Mouse (Mus musculus) limb, embryonic 14.5 days (tissue): ENCODE measurements around the gene Rassf9. TPM values are rescaled to one million over a fixed set of nuclear protein-coding genes. Genes with fewer than 3 reads are reported as not detected.

Experiments used
- ATAC-seq: fragments of 200-750 bp; cut with Nextera tagmentation; 2 replicates; pipeline ENCODE4 v1.8.0; 2017; ENCODE audit warnings: low read depth, moderate number of reproducible peaks, moderate TSS enrichment; ENCODE audit not compliant: low FRiP score
- DNase-seq: peaks from one replicate; pipeline ENCODE4 v3.0.0-alpha.2; 2015; ENCODE audit warnings: low spot score
- H3K27ac ChIP-seq: fragments of 300-500 bp; sonication (generic); replicated peaks from 2 replicates; pipeline ENCODE4 v1.5.1; 2014; ENCODE audit warnings: low read depth, mild to moderate bottlenecking, low read length, moderate library complexity, mixed read lengths
- H3K27me3 ChIP-seq: fragments of 300-500 bp; sonication (generic); 2 replicates; pipeline ENCODE4 v1.6.1; 2014; ENCODE audit warnings: low read length, mixed read lengths; ENCODE audit not compliant: control insufficient read depth, insufficient read depth
- H3K36me3 ChIP-seq: fragments of 300-500 bp; sonication (generic); 2 replicates; pipeline ENCODE4 v1.6.1; 2014; ENCODE audit warnings: mild to moderate bottlenecking, low read length, moderate library complexity, mixed read lengths; ENCODE audit not compliant: control insufficient read depth, insufficient read depth
- H3K4me1 ChIP-seq: fragments of 300-500 bp; sonication (generic); 2 replicates; pipeline ENCODE4 v1.6.1; 2014; ENCODE audit warnings: antibody characterized with exemption, low read length, mixed read lengths; ENCODE audit not compliant: control insufficient read depth, insufficient read depth
- H3K4me2 ChIP-seq: fragments of 300-500 bp; sonication (generic); replicated peaks from 2 replicates; pipeline ENCODE4 v1.6.1; 2014; ENCODE audit warnings: low read depth, mild to moderate bottlenecking, low read length, moderate library complexity; ENCODE audit not compliant: severe bottlenecking
- H3K4me3 ChIP-seq: fragments of 300-500 bp; sonication (generic); replicated peaks from 2 replicates; pipeline ENCODE4 v1.5.1; 2014; ENCODE audit warnings: low read length
- H3K9ac ChIP-seq: fragments of 300-500 bp; sonication (generic); 2 replicates; pipeline ENCODE4 v1.6.1; 2014; ENCODE audit warnings: mild to moderate bottlenecking, low read depth, low read length, moderate library complexity; ENCODE audit not compliant: severe bottlenecking
- H3K9me3 ChIP-seq: fragments of 300-500 bp; sonication (generic); 2 replicates; pipeline ENCODE4 v1.6.1; 2016; ENCODE audit warnings: low read length; ENCODE audit not compliant: control insufficient read depth
- POLR2A ChIP-seq: fragments of 200-500 bp; IDR thresholded peaks from 2 replicates; pipeline ENCODE4 v1.8.0; 2012; ENCODE audit warnings: inconsistent platforms, mild to moderate bottlenecking, moderate library complexity, borderline replicate concordance; ENCODE audit not compliant: insufficient read depth, insufficient read length; ENCODE audit errors: extremely low read depth
- WGBS: fragments of 180-500 bp; shearing (Covaris S2); extraction: QIAGEN DNeasy Blood & Tissue Kit; methylation state at CpG from one replicate; pipeline ENCODE4 v1.1.7; 2014; 5-methylcytosine and 5-hydroxymethylcytosine counted together
- polyA plus RNA-seq, 2 experiments: library from polyadenylated mRNA; depleted of rRNA in 1 of 2; stranded (reverse) in 1 of 2; unstranded in 1 of 2; fragments of >200 nt; fragmentation: Nextera tagmentation in 1 of 2; extraction: Ambion mirVana in 1 of 2; gene quantifications; 2 replicates each; pipeline versions ENCODE4 v1.2.1 to v1.2.3; 2012 to 2014

Rassf9 gene
- polyA plus RNA-seq, 2 experiments = 3.1 to 5.3 TPM

GRCm38 (mm10) chr10:102577970-102578369, 65.9 kb downstream of the Rassf9 start:
- WGBS = 36% methylated on average over 3 of the region's 3 CpGs
- H3K36me3 ChIP-seq = no peaks in the 10 kb centered on the region
- DNase-seq = no peak
- no peak overlapping the region for H3K4me2 ChIP-seq
- no peak overlapping the region for H3K9ac ChIP-seq
- H3K27ac ChIP-seq = no peak overlapping the region
- no peaks in the 10 kb centered on the region for H3K4me1 ChIP-seq
- no peak for ATAC-seq
- no peaks in the 10 kb centered on the region for H3K9me3 ChIP-seq
- H3K27me3 ChIP-seq = no peaks in the 10 kb centered on the region
- no peak overlapping the region for H3K4me3 ChIP-seq
- no peak for TF ChIP-seq POLR2A

GRCm38 (mm10) chr10:102594306-102594705, 82.3 kb downstream of the Rassf9 start:
- Histone ChIP-seq H3K4me2 (no peak overlapping the region), H3K4me1 (no peaks in the 10 kb centered on the region), H3K9ac (no peak overlapping the region), H3K27me3 (no peaks in the 10 kb centered on the region), H3K4me3 (no peak overlapping the region), H3K27ac (no peak overlapping the region), H3K9me3 (no peaks in the 10 kb centered on the region), H3K36me3 (no peaks in the 10 kb centered on the region)
- WGBS = 52% methylated on average over 2 of the region's 2 CpGs
- DNase-seq (peak; percentile 48), ATAC-seq (no peak)
- no peak for TF ChIP-seq POLR2A

Other genes with a start within 250 kb of the Rassf9 start
- gene Nts, start 21.7 kb upstream of the Rassf9 start, polyA plus RNA-seq (2012; rRNA removed) = 0.65 and 0.72 TPM in 2 replicates
- 0.44 and 0.69 TPM in 2 replicates for gene Nts, start 21.7 kb upstream of the Rassf9 start, polyA plus RNA-seq (2014; fragmentation: Nextera tagmentation; extraction: Ambion mirVana)